Mouse (Mus musculus) kidney, adult 18-20 months (tissue): ENCODE measurements at regions not wholly inside any gene's neighbourhood (a gene's known extent, or its start where the extent isn't known, plus 50 kb on each side); places are given as distances from the start of the nearest gene placed in this dataset.

Source experiments
- DNase-seq: peaks from one replicate; pipeline ENCODE4 v3.0.0; 2021

DNA sequence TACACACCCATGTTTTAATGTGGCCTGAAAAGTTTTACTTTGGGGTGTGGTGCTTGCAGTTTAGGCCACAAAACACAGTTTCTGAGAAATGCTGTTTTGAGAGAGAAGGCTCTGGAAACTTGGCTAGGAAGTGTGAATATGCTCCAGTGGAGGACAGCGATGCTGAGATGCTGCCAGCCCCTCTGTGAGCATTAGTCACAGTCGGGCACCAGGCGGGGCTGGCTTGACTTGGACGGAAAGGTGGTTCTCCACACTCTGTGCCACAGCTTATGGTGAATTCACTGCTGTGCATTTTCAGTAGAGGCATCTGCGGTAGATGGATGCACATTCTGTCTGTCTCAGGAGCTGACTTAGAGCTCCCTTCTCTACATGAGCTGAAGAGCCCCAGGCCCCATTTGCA lies 326.0 kb downstream of the 1500009L16Rik start:
- DNase-seq = no peak

GRCm38 (mm10) chr10:84052696-84053095 lies 330.0 kb downstream of the 1500009L16Rik start:
- DNase-seq = no peak

GRCm38 (mm10) chr10:84054551-84055336 lies 332.1 kb downstream of the 1500009L16Rik start:
- DNase-seq = no peak

DNA sequence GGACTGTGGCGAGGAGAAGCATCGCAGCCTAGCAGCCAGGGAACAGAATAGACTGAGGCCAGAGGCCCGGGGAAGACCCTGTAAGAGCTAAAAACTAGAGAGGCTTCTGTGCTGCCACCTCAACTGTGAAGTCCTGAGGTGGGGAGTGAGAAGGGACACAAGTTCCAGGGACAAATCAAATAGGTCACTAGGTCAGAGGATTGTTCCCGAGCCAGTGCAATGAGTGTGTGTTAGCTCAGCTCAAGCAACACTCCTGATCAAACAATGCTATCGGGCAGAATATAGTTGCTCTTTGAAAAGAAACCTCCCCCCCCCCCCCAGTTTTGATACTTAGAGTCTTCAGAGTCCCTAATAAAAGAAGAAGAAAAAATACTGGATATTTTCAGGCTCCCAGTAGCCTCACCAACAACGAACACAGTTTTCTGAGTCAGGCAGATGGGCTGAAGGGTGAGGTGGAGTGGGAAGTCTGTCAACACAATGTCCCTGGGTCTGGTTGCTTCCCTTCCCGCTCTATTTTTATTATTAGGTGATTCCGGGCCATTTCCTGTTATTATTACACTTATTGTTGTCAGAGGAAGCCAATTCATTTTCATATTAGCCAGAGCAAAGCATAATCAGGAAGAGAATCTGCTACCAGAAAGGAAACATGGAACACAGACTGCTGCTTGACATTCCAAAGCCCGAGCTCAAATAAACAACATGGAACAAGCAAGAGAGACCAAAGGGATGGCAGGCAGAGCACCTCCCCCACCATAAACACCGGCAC lies 332.9 kb downstream of the 1500009L16Rik start:
- DNase-seq = no peak

DNA sequence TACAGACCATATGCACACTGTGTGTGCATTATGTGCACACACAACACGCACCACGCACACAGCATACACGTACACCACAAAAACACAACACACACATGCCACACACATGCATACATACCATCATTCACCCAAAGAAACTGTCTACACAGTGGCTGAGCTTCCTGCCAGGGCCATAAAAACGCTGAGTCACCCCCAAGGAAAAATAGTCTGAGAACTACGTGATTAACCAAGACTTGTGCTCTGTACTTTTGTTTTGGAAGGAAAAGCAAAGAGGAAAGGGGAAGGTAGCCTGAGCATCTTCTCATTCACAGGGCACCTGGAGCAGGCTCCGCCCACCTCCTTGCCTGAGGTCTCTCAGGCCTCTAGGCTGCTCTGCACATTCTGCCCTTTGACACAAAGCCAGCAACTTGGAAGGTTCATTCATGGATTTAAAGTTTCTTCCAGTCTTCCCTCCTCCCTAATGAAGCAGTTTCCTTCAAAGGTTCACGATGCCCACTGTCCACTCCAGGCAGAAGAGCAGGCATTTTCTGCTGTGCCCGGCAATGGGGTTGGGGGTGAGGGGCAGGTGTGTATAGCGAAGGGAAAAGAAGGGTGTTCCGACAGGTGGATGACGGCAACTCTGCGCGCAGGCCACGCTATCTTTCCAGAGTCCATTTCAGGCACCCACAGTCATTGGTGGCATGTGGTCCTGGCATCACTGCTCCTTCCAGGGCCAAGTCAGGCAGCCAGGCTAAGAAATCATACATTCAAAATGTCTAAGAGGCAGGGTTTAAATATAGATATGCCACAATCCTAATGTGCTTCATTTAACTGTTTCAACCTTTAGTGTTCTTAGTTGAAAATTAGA lies 333.9 kb downstream of the 1500009L16Rik start:
- peak; percentile 16 for DNase-seq

GRCm38 (mm10) chr10:84058301-84058700 lies 335.6 kb downstream of the 1500009L16Rik start:
- DNase-seq = no peak

DNA sequence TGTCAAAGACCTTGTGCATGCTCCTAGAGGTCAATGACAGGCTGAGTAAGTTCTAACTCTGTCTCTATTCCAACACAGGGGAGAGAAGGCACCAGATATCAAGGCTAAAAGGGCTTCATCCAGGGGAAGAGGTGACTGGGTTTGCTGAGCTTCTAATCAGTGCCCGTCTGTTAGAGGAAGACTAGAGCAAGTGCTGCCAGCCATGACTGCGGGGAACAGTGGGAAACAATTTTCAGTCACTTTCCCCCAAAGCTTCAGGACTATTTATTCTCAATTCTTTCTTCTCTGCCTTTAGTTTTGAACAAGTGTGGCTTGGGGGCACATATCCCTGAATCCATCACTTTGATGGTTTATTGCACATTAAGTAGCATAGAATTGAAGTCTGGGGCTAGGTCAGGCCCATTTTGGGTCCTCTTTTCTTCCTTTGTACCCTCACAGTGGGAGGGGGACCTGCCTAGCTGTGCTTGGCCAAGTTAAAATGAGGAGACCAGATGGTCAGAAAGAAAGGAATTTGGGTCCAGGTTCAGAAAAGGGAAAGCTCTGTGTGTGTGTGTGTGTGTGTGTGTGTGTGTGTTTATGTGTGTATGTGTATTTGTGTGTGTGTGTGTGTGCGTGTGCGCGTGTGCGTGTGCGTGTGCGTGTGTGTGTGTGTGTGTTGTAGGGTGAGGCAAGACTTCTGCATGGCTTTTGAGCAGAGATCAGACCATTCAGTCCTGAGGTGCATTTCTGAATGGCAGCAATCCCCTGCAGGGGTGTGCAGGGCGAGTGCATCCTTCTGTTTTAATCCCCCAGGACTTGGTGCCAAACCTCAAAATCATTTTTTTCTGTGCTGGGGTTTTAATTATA lies 337.2 kb downstream of the 1500009L16Rik start:
- DNase-seq = no peak

GRCm38 (mm10) chr10:84060492-84061218 lies 338.0 kb downstream of the 1500009L16Rik start:
- peak; percentile 80 for DNase-seq

- DNase-seq = no peak
Measured at GRCm38 (mm10) chr10:84067052-84067650, 344.5 kb downstream of the 1500009L16Rik start.

DNA sequence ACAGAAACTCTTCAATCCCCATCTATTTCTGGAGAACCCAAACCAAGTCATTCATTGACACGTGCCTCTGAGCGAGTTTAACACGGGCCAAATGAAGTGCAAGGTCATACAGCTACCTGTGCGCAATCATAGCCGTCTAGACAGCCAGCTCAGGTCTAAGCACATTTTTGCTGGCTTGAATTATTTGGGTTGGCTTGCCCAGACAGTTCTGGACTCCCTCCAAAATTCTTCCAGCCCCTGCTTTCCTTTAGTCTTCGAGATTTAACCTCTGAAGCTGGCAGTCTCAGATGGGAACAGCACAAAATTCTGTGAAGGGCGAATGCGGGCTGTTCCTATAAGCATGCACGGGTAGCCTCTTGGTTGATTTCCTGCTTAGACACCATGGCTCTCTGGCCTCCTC lies 347.1 kb downstream of the 1500009L16Rik start:
- peak; percentile 11 for DNase-seq

DNA sequence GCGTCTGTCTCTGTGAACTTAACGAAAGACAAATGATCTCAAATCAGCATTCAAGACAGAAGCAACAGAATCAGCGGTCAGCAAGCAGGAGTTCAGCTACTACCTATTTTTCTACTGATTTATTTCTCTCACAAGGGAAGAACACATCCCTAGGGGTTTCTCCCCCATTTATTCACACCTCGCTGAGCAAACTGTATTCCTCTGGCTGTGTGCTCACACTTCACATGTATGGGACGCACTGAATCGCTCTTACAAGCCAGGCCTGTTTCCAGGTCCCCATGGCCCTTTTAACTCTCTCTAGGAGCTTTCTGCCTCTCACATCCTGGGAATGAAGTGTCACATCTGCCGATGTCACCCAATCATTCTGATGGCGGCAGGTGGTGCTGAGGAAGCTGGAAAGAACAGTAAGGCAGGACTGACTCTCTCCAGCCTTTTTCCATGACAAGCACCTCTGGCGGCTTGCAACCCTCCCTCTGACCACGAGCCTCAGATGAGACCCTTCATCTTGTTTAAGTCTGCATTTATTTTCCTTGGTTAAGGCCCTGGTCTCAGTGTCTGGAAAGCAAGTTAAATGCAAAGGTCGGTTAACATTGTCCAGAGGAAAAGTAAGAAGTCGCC lies 350.3 kb downstream of the 1500009L16Rik start:
- DNase-seq = no peak

- no peak for DNase-seq
Measured at GRCm38 (mm10) chr10:84075581-84075980, 352.9 kb downstream of the 1500009L16Rik start.

DNA sequence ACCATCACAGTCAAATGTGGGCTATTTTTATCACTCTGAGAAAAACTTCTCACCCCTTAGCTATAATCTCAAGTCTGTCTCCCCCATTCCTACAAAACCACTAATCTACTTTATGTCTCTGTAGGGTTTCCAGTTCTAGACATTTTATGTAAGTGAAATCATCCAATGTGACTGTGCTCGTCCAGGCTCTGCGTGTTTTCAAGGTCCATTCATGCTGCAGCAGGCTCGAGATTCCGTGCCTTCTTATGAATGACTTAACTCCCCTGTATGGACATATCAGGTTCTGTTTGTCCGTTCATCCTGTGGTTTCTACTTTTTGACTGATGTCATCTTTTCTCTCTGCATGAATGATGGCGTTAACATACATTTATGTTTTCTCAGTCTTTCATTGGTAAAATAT lies 357.6 kb downstream of the 1500009L16Rik start:
- DNase-seq = no peak

DNA sequence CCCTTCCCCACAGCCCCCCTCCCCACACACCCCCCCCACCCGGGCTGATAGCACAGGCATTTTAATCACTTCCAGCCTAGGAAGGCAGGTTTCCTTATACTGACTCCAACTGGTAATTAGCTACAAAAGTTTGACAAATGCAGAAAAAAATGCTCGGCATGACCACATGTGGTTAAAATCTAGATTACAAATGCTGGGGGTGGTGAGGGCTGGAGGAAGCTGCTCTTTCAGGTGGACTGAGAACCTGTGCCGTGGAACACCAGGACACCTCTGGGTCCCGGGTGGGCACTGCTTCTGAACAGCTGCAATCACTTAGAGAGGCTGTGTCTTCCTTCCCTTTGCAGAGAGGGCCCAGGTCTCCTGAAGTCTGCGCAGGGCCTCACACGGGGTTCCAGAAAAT lies 358.7 kb downstream of the Nuak1 start:
- no peak for DNase-seq

- no peak for DNase-seq
Measured at GRCm38 (mm10) chr10:84087528-84087927, 352.9 kb downstream of the Nuak1 start.

DNA sequence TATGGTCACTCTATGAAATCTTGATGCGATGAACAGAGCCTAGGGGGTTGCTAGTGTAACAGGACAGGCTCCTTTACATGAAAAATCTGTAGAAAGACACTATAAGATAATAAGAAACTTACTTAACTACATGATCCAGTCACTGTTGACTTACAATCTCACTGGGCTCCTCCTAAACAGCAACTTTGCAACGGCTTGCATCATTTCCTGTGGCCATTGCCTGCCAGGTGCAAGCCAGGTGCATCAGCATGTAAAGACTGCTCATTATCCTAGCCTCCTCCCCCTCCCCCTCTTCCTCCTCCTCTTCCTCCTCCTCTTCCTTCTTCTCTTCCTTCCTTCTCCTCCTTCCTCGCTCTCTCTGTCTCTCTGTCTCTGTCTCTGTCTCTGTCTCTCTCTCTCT lies 352.5 kb downstream of the Nuak1 start:
- no peak for DNase-seq

- no peak for DNase-seq
Measured at GRCm38 (mm10) chr10:84088799-84089778, 351.3 kb downstream of the Nuak1 start.

GRCm38 (mm10) chr10:84093919-84094318 lies 346.5 kb downstream of the Nuak1 start:
- no peak for DNase-seq

GRCm38 (mm10) chr10:84097196-84097595 lies 343.2 kb downstream of the Nuak1 start:
- no peak for DNase-seq
